Mouse (Mus musculus): ENCODE data around the gene Map2k5. TPM values are rescaled to one million over a fixed set of nuclear protein-coding genes. Genes with fewer than 3 reads are reported as not detected.

Map2k5 gene
- polyA plus RNA-seq (2016; fragmentation: Nextera tagmentation; extraction: Ambion mirVana): 30.6 and 39.3 TPM in 2 replicates

GRCm38 (mm10) chr9:63377270-63378142 is at the start of gene Map2k5:
Gene Map2k5 (minus strand): TSS chr9:63377902.
- H3K27ac ChIP-seq: peak within 1 kb of the TSS; percentile 98
- H3K27me3 ChIP-seq (ENCODE audit: insufficient read depth, poor library complexity, severe bottlenecking): no peaks in the 10 kb centered on the region
- peaks cover 32% of the 10 kb centered on the region for H3K4me1 ChIP-seq (replicated peaks)
- under 1% methylated on average over 58 of the region's 58 CpGs for WGBS
- H3K36me3 ChIP-seq: peaks cover 23% of the 10 kb centered on the region
- no peaks in the 10 kb centered on the region for H3K9me3 ChIP-seq
- H3K4me3 ChIP-seq: peak within 1 kb of the TSS; percentile 91
- peak; percentile 89 for DNase-seq (ENCODE audit: low spot score)

GRCm38 (mm10) chr9:63421096-63421736 is 43.5 kb upstream of the Map2k5 start:
- no peaks in the 10 kb centered on the region for H3K27me3 ChIP-seq (ENCODE audit: insufficient read depth, poor library complexity, severe bottlenecking)
- no peaks in the 10 kb centered on the region for H3K36me3 ChIP-seq
- 72% methylated on average over 9 of the region's 9 CpGs for WGBS
- no peak overlapping the region for H3K27ac ChIP-seq
- H3K4me1 ChIP-seq (replicated peaks): peaks cover 6% of the 10 kb centered on the region
- no peaks in the 10 kb centered on the region for H3K9me3 ChIP-seq
- H3K4me3 ChIP-seq: no peak overlapping the region
- no peak for DNase-seq (ENCODE audit: low spot score)

- DNase-seq (ENCODE audit: low spot score): no peak
- Histone ChIP-seq H3K4me1 (replicated peaks) (peaks cover 6% of the 10 kb centered on the region), H3K27me3 (ENCODE audit: insufficient read depth, poor library complexity, severe bottlenecking) (no peaks in the 10 kb centered on the region), H3K9me3 (no peaks in the 10 kb centered on the region), H3K27ac (no peak overlapping the region), H3K36me3 (no peaks in the 10 kb centered on the region), H3K4me3 (no peak overlapping the region)
- 31% methylated on average over 6 of the region's 6 CpGs for WGBS
Observed at GRCm38 (mm10) chr9:63420396-63420795, 42.7 kb upstream of the Map2k5 start.

GRCm38 (mm10) chr9:63400176-63400575 is 22.5 kb upstream of the Map2k5 start:
- DNase-seq (ENCODE audit: low spot score): no peak
- no peak overlapping the region for H3K27ac ChIP-seq
- no peak overlapping the region for H3K4me3 ChIP-seq
- H3K9me3 ChIP-seq: no peaks in the 10 kb centered on the region
- H3K27me3 ChIP-seq (ENCODE audit: insufficient read depth, poor library complexity, severe bottlenecking): no peaks in the 10 kb centered on the region
- no peaks in the 10 kb centered on the region for H3K36me3 ChIP-seq
- H3K4me1 ChIP-seq (replicated peaks): peaks cover 23% of the 10 kb centered on the region
- 93% methylated on average over 1 of the region's 1 CpGs for WGBS

GRCm38 (mm10) chr9:63399463-63399815 is 21.7 kb upstream of the Map2k5 start:
- H3K9me3 ChIP-seq: no peaks in the 10 kb centered on the region
- no peaks in the 10 kb centered on the region for H3K27me3 ChIP-seq (ENCODE audit: insufficient read depth, poor library complexity, severe bottlenecking)
- H3K36me3 ChIP-seq: no peaks in the 10 kb centered on the region
- no peak for DNase-seq (ENCODE audit: low spot score)
- WGBS: 4% methylated on average over 8 of the region's 8 CpGs
- peak overlapping the region; percentile 65 for H3K4me3 ChIP-seq
- H3K4me1 ChIP-seq (replicated peaks): peaks cover 23% of the 10 kb centered on the region
- H3K27ac ChIP-seq: peak overlapping the region; percentile 91

- peak; percentile 91 for DNase-seq (ENCODE audit: low spot score)
- Histone ChIP-seq H3K27me3 (ENCODE audit: insufficient read depth, poor library complexity, severe bottlenecking) (no peaks in the 10 kb centered on the region), H3K27ac (peak within 1 kb of the TSS; percentile 91), H3K36me3 (no peaks in the 10 kb centered on the region), H3K9me3 (no peaks in the 10 kb centered on the region), H3K4me1 (replicated peaks) (peaks cover 23% of the 10 kb centered on the region), H3K4me3 (peak within 1 kb of the TSS; percentile 65)
- under 1% methylated on average over 74 of the region's 74 CpGs for WGBS
Observed at GRCm38 (mm10) chr9:63398611-63399462, 21.1 kb upstream of the Map2k5 start, which contains the start of gene 2300009A05Rik. Gene 2300009A05Rik (minus strand): TSS chr9:63399246.

GRCm38 (mm10) chr9:63395612-63396011 is 17.9 kb upstream of the Map2k5 start:
- no peak overlapping the region for H3K4me3 ChIP-seq
- H3K9me3 ChIP-seq: no peaks in the 10 kb centered on the region
- 92% methylated on average over 7 of the region's 7 CpGs for WGBS
- DNase-seq (ENCODE audit: low spot score): no peak
- no peaks in the 10 kb centered on the region for H3K36me3 ChIP-seq
- H3K4me1 ChIP-seq (replicated peaks): peaks cover 23% of the 10 kb centered on the region
- H3K27me3 ChIP-seq (ENCODE audit: insufficient read depth, poor library complexity, severe bottlenecking): no peaks in the 10 kb centered on the region
- H3K27ac ChIP-seq: no peak overlapping the region

GRCm38 (mm10) chr9:63391307-63391706 is 13.6 kb upstream of the Map2k5 start:
- no peaks in the 10 kb centered on the region for H3K36me3 ChIP-seq
- no peak overlapping the region for H3K4me3 ChIP-seq
- WGBS: 80% methylated on average over 2 of the region's 2 CpGs
- no peaks in the 10 kb centered on the region for H3K9me3 ChIP-seq
- no peaks in the 10 kb centered on the region for H3K27me3 ChIP-seq (ENCODE audit: insufficient read depth, poor library complexity, severe bottlenecking)
- H3K4me1 ChIP-seq (replicated peaks): 0 out of 2 replicates have a peak, but pooled peaks cover 3% of the 10 kb centered on the region
- H3K27ac ChIP-seq: no peak overlapping the region
- DNase-seq (ENCODE audit: low spot score): no peak

GRCm38 (mm10) chr9:63382761-63383160 is 5.1 kb upstream of the Map2k5 start:
- Histone ChIP-seq H3K27me3 (ENCODE audit: insufficient read depth, poor library complexity, severe bottlenecking) (no peaks in the 10 kb centered on the region), H3K4me3 (no peak overlapping the region), H3K9me3 (no peaks in the 10 kb centered on the region), H3K4me1 (replicated peaks) (peaks cover 6% of the 10 kb centered on the region), H3K27ac (no peak overlapping the region), H3K36me3 (no peaks in the 10 kb centered on the region)
- 90% methylated on average over 4 of the region's 4 CpGs for WGBS
- DNase-seq (ENCODE audit: low spot score): no peak

- WGBS: 86% methylated on average over 3 of the region's 3 CpGs
- Histone ChIP-seq H3K4me3 (no peak overlapping the region), H3K36me3 (0 out of 2 replicates have a peak, but pooled peaks cover 2% of the 10 kb centered on the region), H3K27me3 (ENCODE audit: insufficient read depth, poor library complexity, severe bottlenecking) (no peaks in the 10 kb centered on the region), H3K27ac (no peak overlapping the region), H3K4me1 (replicated peaks) (peaks cover 26% of the 10 kb centered on the region), H3K9me3 (no peaks in the 10 kb centered on the region)
- DNase-seq (ENCODE audit: low spot score): no peak
Observed at GRCm38 (mm10) chr9:63380326-63380725, 2.6 kb upstream of the Map2k5 start.

GRCm38 (mm10) chr9:63378174-63378573 is 472 bp upstream of the Map2k5 start:
- H3K9me3 ChIP-seq: no peaks in the 10 kb centered on the region
- H3K27me3 ChIP-seq (ENCODE audit: insufficient read depth, poor library complexity, severe bottlenecking): no peaks in the 10 kb centered on the region
- peaks cover 32% of the 10 kb centered on the region for H3K4me1 ChIP-seq (replicated peaks)
- peak overlapping the region; percentile 98 for H3K27ac ChIP-seq
- peak overlapping the region; percentile 91 for H3K4me3 ChIP-seq
- peaks cover 22% of the 10 kb centered on the region for H3K36me3 ChIP-seq
- 22% methylated on average over 8 of the region's 8 CpGs for WGBS
- no peak for DNase-seq (ENCODE audit: low spot score)

- no peak for DNase-seq (ENCODE audit: low spot score)
- Histone ChIP-seq H3K9me3 (no peaks in the 10 kb centered on the region), H3K36me3 (peaks cover 50% of the 10 kb centered on the region), H3K4me3 (no peak overlapping the region), H3K27me3 (ENCODE audit: insufficient read depth, poor library complexity, severe bottlenecking) (no peaks in the 10 kb centered on the region), H3K27ac (no peak overlapping the region), H3K4me1 (replicated peaks) (peaks cover 28% of the 10 kb centered on the region)
- 90% methylated on average over 2 of the region's 2 CpGs for WGBS
Observed at GRCm38 (mm10) chr9:63373315-63373714, 4.4 kb downstream of the Map2k5 start.

Data from hindbrain, embryonic 10.5 days (tissue).